Mouse (Mus musculus) liver, postnatal 0 days (tissue): Measurements from ENCODE around the gene Gse1. TPM values are rescaled to one million over a fixed set of nuclear protein-coding genes. Genes with fewer than 3 reads are reported as not detected.

ENCODE experiments used
- ATAC-seq: fragments of 200-750 bp; cut with Nextera tagmentation; 2 replicates; pipeline ENCODE4 v1.8.0; 2017; ENCODE audit warnings: mild to moderate bottlenecking, moderate library complexity
- DNase-seq: peaks from one replicate; pipeline ENCODE4 v3.0.0-alpha.2; 2016
- H3K27ac ChIP-seq: fragments of 300-500 bp; sonication (generic); 2 replicates; pipeline ENCODE4 v1.5.1; 2014; ENCODE audit warnings: antibody characterized with exemption, moderate library complexity, mild to moderate bottlenecking, low read depth
- H3K27me3 ChIP-seq: fragments of 300-500 bp; sonication (generic); 2 replicates; pipeline ENCODE4 v1.6.1; 2014; ENCODE audit warnings: low read length, control low read depth, mixed read lengths; ENCODE audit not compliant: insufficient read depth
- H3K36me3 ChIP-seq: fragments of 300-500 bp; sonication (generic); replicated peaks from 2 replicates; pipeline ENCODE4 v1.6.1; 2014; ENCODE audit warnings: mild to moderate bottlenecking, control low read depth, low read length, moderate library complexity, mixed read lengths; ENCODE audit not compliant: insufficient read depth
- H3K4me1 ChIP-seq: fragments of 300-500 bp; sonication (generic); 2 replicates; pipeline ENCODE4 v1.6.1; 2014; ENCODE audit warnings: antibody characterized with exemption, mild to moderate bottlenecking, control low read depth; ENCODE audit not compliant: insufficient read depth
- H3K4me2 ChIP-seq: fragments of 300-500 bp; sonication (generic); 2 replicates; pipeline ENCODE4 v1.6.1; 2014; ENCODE audit warnings: low read depth, mild to moderate bottlenecking, low read length, moderate library complexity, mixed read lengths
- H3K4me3 ChIP-seq: fragments of 300-500 bp; sonication (generic); 2 replicates; pipeline ENCODE4 v1.5.1; 2014; ENCODE audit warnings: low read depth, low read length
- H3K9ac ChIP-seq: fragments of 300-500 bp; sonication (generic); replicated peaks from 2 replicates; pipeline ENCODE4 v1.6.1; 2014; ENCODE audit warnings: mild to moderate bottlenecking, moderate library complexity
- H3K9me3 ChIP-seq: fragments of 300-500 bp; sonication (generic); 2 replicates; pipeline ENCODE4 v1.6.1; 2016; ENCODE audit warnings: mild to moderate bottlenecking, control low read depth, low read length, mixed read lengths
- CTCF ChIP-seq: sonication (generic); IDR thresholded peaks from 2 replicates; pipeline ENCODE4 v1.5.1; 2016; ENCODE audit warnings: antibody characterized with exemption, low read depth
- EP300 ChIP-seq: IDR thresholded peaks from 2 replicates; pipeline ENCODE4 v1.6.1; 2016; ENCODE audit warnings: antibody characterized with exemption, low read depth, mild to moderate bottlenecking
- WGBS: fragments of 180-500 bp; shearing (Covaris S2); extraction: QIAGEN DNeasy Blood & Tissue Kit; methylation state at CpG from one replicate; pipeline ENCODE4 v1.1.7; 2014; ENCODE audit not compliant: insufficient replicate concordance; 5-methylcytosine and 5-hydroxymethylcytosine counted together
- polyA plus RNA-seq: library from polyadenylated mRNA; unstranded; fragments of >200 nt; fragmentation: Nextera tagmentation; extraction: Ambion mirVana; gene quantifications from 2 replicates; pipeline ENCODE4 v1.2.1, GENCODE M21; 2015

The Gse1 gene
- polyA plus RNA-seq, 1 experiment from 2014 or later, result 7.7 TPM

- 47% methylated on average over 15 of the region's 15 CpGs for WGBS
- Histone ChIP-seq H3K4me3 (no peak overlapping the region), H3K36me3 (no peaks in the 10 kb centered on the region), H3K4me2 (no peak overlapping the region), H3K27me3 (no peaks in the 10 kb centered on the region), H3K27ac (no peak overlapping the region), H3K9me3 (no peaks in the 10 kb centered on the region), H3K9ac (no peak overlapping the region), H3K4me1 (peaks cover 6% of the 10 kb centered on the region; the same call in 1 of the 2 replicates)
- DNase-seq (no peak), ATAC-seq (peak; percentile 59)
- no peak for TF ChIP-seq CTCF
- no peak for TF ChIP-seq EP300
These were observed 169.5 kb downstream of the Gse1 start for GRCm38 (mm10) chr8:120397444-120398411.

- TF ChIP-seq CTCF (no peak), EP300 (no peak)
- Histone ChIP-seq H3K4me3 (no peak overlapping the region), H3K4me1 (peaks cover 9% of the 10 kb centered on the region), H3K27me3 (no peaks in the 10 kb centered on the region), H3K9ac (no peak overlapping the region), H3K27ac (no peak overlapping the region), H3K9me3 (no peaks in the 10 kb centered on the region), H3K4me2 (no peak overlapping the region), H3K36me3 (no peaks in the 10 kb centered on the region)
- 76% methylated on average over 33 of the region's 33 CpGs for WGBS
- DNase-seq, result no peak
- no peak for ATAC-seq
These were observed 171.1 kb downstream of the Gse1 start for GRCm38 (mm10) chr8:120399212-120399934.

- Histone ChIP-seq H3K4me3 (no peak overlapping the region), H3K9me3 (no peaks in the 10 kb centered on the region), H3K4me1 (peaks cover 13% of the 10 kb centered on the region), H3K27me3 (no peaks in the 10 kb centered on the region), H3K27ac (no peak overlapping the region), H3K9ac (no peak overlapping the region), H3K36me3 (no peaks in the 10 kb centered on the region), H3K4me2 (no peak overlapping the region)
- peak; percentile 56 for DNase-seq
- WGBS, result 84% methylated on average over 2 of the region's 2 CpGs
- no peak for ATAC-seq
- TF ChIP-seq EP300, result no peak
- TF ChIP-seq CTCF, result no peak
These were observed 173.0 kb downstream of the Gse1 start for GRCm38 (mm10) chr8:120401216-120401615.

GRCm38 (mm10) chr8:120401712-120402111 lies 173.5 kb downstream of the Gse1 start:
- Histone ChIP-seq H3K27ac (no peak overlapping the region), H3K36me3 (no peaks in the 10 kb centered on the region), H3K4me3 (no peak overlapping the region), H3K27me3 (no peaks in the 10 kb centered on the region), H3K9me3 (no peaks in the 10 kb centered on the region), H3K9ac (no peak overlapping the region), H3K4me2 (no peak overlapping the region), H3K4me1 (peaks cover 13% of the 10 kb centered on the region)
- WGBS, result 61% methylated on average over 7 of the region's 7 CpGs
- no peak for DNase-seq
- TF ChIP-seq EP300 (0 out of 2 replicates have a peak, but pooled peaks have one; percentile 34), CTCF (no peak)
- peak; percentile 30; the same call in 1 of the 2 replicates for ATAC-seq

GRCm38 (mm10) chr8:120403606-120404269 lies 175.5 kb downstream of the Gse1 start:
- no peak overlapping the region for H3K4me3 ChIP-seq
- TF ChIP-seq EP300 (no peak), CTCF (no peak)
- WGBS, result 59% methylated on average over 7 of the region's 7 CpGs
- peaks cover 28% of the 10 kb centered on the region for H3K4me1 ChIP-seq
- no peak overlapping the region for H3K4me2 ChIP-seq
- DNase-seq (no peak), ATAC-seq (no peak)
- H3K27ac ChIP-seq, result no peak overlapping the region
- no peaks in the 10 kb centered on the region for H3K36me3 ChIP-seq
- H3K9me3 ChIP-seq, result no peaks in the 10 kb centered on the region
- no peaks in the 10 kb centered on the region for H3K27me3 ChIP-seq
- no peak overlapping the region for H3K9ac ChIP-seq

GRCm38 (mm10) chr8:120404609-120405036 lies 176.4 kb downstream of the Gse1 start:
- peak; percentile 81 for DNase-seq
- peaks cover 36% of the 10 kb centered on the region for H3K4me1 ChIP-seq
- no peak overlapping the region for H3K4me2 ChIP-seq
- no peaks in the 10 kb centered on the region for H3K27me3 ChIP-seq
- H3K9me3 ChIP-seq, result no peaks in the 10 kb centered on the region
- H3K36me3 ChIP-seq, result no peaks in the 10 kb centered on the region
- no peak overlapping the region for H3K27ac ChIP-seq
- no peak overlapping the region for H3K4me3 ChIP-seq
- peak; percentile 38; the same call in 1 of the 2 replicates for ATAC-seq
- TF ChIP-seq CTCF (peak; percentile 91), EP300 (no peak)
- no peak overlapping the region for H3K9ac ChIP-seq
- 57% methylated on average over 7 of the region's 7 CpGs for WGBS
